Mouse (Mus musculus): ENCODE measurements around the gene Heatr6.

Gene Heatr6

DNA sequence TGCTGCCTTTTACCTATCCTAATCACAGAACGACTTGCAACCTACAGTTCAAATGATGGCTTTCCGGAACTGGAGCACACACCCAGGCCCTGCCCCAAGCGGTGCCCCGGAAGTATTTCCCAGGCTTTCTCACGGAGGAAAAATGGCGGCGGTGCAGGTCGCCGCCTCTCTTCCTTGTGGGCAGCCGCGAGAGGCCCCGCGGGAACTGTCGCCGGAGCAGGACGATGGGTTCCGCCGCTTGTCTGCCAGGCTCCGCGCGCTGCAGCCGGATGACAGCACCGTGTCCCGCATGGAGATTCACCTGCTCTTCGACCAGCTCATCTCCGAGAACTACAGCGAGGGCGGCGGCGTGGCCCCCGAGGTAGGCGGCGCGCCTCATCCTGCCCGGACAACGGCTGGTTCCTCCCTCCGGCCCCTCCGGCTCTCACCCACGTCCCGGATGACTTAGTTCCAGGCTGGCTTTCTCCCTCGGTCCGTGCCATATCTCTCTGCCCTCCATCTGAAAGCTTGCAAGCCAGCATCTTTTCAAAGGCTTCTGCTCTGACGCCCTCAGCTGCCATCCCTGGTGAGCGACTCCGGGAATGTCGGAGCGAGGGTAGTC is at the start of gene Heatr6:
Gene Heatr6, plus strand, starts transcription at position 116 of the 601 bp plus-strand sequence.
- DNase-seq (ENCODE audit: extremely low spot score, low read depth, low spot score), result peak; percentile 57

DNA sequence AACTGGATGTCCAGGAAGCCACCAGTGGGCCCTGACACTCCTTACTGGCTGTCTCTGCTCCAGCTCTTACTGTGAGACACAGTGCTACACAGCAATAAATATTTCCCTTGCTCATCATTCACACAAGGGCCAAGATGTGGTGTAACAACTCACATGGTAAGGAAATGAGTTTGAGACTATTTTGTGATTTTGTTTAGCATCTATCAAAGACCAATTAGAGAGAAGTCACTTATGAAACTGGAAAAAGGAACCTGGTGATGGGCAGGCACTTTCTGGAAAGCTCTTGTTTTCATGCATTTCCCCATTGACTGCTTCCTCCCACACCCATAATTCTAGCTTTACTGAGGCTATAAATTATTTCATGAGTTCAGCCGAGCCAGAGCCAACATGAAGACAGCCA is 49.8 kb upstream of the Heatr6 start, which contains the start of gene Wfdc17:
Gene Wfdc17, plus strand, starts transcription at position 287 of the 400 bp plus-strand sequence.
- no peak for DNase-seq (ENCODE audit: extremely low spot score, low read depth, low spot score)

- no peak for DNase-seq (ENCODE audit: extremely low spot score, low read depth, low spot score)
Measured at GRCm38 (mm10) chr11:83708715-83709114, 44.8 kb upstream of the Heatr6 start, which contains the start of gene Wfdc18. TSS of gene Wfdc18 (plus strand) at chr11:83709015.

- no peak for DNase-seq (ENCODE audit: extremely low spot score, low read depth, low spot score)
Measured at GRCm38 (mm10) chr11:83709683-83710082, 43.8 kb upstream of the Heatr6 start.

DNA sequence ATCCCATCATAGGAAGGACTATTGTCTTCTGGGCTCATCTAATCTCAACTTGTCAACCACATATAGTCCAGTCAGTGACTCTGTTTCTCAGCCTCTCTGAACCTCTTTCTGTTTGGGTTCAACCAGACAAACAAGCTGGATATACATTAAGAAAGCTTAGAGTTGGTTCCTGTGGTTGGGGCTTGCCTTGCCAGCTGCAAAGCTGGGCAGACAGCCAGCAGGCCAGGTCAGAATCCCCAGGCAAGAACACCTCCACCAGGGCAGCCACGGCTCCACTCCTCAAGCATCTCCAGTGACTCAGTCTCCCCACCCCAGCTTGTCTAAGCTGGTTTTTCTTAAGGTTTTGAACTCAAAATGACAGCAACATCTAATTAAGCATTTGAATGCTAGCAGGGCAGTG is 40.8 kb upstream of the Heatr6 start:
- DNase-seq (ENCODE audit: extremely low spot score, low read depth, low spot score), result no peak

GRCm38 (mm10) chr11:83713925-83714324 is 39.6 kb upstream of the Heatr6 start:
- DNase-seq (ENCODE audit: extremely low spot score, low read depth, low spot score), result no peak

- DNase-seq (ENCODE audit: extremely low spot score, low read depth, low spot score), result no peak
Measured at GRCm38 (mm10) chr11:83717042-83717665, 36.3 kb upstream of the Heatr6 start.

GRCm38 (mm10) chr11:83720766-83721165 is 32.7 kb upstream of the Heatr6 start:
- DNase-seq (ENCODE audit: extremely low spot score, low read depth, low spot score), result no peak

GRCm38 (mm10) chr11:83728757-83729432 is 24.6 kb upstream of the Heatr6 start:
- DNase-seq (ENCODE audit: extremely low spot score, low read depth, low spot score), result no peak

GRCm38 (mm10) chr11:83731116-83731515 is 22.4 kb upstream of the Heatr6 start:
- DNase-seq (ENCODE audit: extremely low spot score, low read depth, low spot score), result no peak

DNA sequence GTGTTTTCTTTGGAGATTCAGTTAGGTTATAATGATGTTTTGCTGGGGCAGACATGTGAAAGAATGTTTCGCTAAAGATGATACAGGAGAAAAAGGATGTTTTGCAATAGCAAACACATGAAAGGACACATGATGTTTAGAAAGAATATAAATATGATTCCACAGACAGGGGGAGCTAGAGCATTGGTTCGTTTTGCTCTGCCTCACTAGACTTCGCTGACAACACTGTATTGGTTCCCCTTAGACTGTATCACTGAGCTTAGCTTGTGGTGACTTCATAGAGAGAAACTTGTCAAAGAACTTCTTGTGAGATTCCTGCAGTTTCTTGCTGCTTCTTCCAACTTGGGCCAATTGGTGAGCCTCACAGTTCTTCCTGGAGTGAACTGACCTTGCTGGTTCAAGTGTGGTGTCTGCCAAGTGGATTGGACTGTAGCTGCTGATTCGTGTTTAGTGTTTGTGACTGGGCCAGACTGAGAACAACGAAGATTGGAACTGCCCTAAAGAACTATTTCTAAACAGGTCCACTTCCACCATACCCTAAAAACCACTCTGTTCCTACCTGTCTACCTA is 20.3 kb upstream of the Heatr6 start:
- DNase-seq (ENCODE audit: extremely low spot score, low read depth, low spot score), result no peak

- no peak for DNase-seq (ENCODE audit: extremely low spot score, low read depth, low spot score)
Measured at GRCm38 (mm10) chr11:83734215-83734614, 19.3 kb upstream of the Heatr6 start.

- DNase-seq (ENCODE audit: extremely low spot score, low read depth, low spot score), result no peak
Measured at GRCm38 (mm10) chr11:83735881-83736280, 17.6 kb upstream of the Heatr6 start.

DNA sequence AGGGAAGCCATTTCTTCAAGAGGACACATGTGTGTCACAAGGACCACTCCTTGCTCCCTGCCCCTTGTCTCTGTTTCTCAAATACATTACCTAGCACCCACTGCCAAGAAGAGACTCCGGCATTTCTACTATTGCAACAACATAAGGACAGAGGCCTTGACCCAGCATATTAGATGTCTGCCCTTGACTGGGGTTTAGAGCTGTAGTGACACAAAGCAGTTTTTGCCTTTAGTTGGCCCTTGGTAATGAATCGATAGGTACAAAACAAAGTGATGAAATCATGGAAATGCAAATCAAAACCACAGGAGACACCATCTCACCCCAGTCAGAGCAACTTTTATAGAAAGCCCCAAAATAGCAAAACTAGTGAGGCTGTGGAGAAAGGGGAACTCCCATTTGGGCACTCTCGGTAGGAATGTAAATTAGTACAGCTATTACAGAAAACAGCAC is 16.4 kb upstream of the Heatr6 start:
- DNase-seq (ENCODE audit: extremely low spot score, low read depth, low spot score), result no peak

GRCm38 (mm10) chr11:83739241-83739640 is 14.3 kb upstream of the Heatr6 start:
- DNase-seq (ENCODE audit: extremely low spot score, low read depth, low spot score), result peak; percentile 60

GRCm38 (mm10) chr11:83740443-83740991 is 13.0 kb upstream of the Heatr6 start:
- no peak for DNase-seq (ENCODE audit: extremely low spot score, low read depth, low spot score)

DNA sequence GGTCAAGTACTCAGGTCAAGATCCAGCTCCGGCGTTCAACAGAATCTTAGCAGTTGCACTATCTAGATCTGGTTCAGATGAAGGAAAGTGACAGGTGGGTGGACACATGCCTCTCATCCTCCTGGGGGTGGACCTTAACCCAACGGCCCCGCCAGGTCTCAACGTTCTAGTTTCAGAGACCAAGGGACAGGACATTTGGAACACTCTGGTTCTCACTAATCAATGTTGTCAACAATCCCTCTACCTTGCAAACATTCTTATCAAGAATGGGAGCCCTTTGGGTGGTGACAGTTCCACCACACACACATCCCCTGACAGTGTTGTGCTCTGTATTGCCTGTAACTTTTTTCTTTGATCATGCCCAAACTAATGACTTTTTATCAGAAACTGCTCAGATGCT is 11.7 kb upstream of the Heatr6 start:
- DNase-seq (ENCODE audit: extremely low spot score, low read depth, low spot score), result no peak

DNA sequence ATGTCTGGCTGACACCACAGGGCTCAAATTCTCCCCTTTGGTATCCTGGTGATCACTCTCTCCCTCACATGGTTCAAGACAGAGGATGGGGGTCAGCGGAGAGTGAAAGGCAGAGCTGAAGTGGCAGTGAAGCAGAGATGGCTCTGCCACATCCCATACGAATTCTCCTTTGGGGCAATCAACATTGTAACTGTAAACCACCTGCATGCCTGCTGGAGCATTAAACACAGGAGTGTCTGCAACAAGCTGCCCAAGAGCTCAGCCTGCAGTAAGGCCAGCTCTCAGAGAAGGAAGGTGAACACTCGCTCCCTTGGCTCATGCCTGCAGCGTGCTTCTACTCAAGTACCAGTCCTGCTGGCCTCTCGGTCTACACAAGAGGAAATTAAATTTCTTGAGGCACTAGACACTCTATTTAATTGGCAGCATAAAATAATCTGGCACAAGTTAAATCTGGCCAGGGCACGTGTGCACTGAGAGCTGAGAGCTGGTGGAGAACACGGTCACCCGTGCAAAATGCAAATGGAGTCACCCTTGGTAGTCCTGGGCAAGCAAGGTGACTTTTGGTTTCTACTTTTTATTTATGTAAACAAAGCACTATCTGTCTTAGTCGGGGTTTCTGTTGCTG is 10.7 kb upstream of the Heatr6 start:
- no peak for DNase-seq (ENCODE audit: extremely low spot score, low read depth, low spot score)

DNA sequence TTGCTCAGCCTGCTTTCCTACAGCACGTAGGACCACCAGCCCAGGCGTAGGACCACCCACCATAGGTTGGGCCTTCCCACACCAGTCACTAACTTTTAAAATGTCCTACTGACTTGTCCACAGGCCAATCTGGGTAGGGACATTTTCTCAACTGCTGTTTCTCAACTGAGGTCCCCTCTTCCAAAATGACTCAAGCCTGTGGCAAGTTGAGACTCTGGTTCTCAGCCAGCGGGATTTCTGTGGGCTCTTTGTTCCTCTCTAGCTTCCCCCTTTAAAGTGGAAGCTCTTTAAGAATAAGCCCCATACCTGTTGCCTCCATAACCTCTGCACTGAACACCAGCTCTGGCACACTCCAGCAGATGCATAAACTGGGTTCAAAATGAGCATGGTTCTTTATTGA is 10.0 kb upstream of the Heatr6 start:
- no peak for DNase-seq (ENCODE audit: extremely low spot score, low read depth, low spot score)

DNA sequence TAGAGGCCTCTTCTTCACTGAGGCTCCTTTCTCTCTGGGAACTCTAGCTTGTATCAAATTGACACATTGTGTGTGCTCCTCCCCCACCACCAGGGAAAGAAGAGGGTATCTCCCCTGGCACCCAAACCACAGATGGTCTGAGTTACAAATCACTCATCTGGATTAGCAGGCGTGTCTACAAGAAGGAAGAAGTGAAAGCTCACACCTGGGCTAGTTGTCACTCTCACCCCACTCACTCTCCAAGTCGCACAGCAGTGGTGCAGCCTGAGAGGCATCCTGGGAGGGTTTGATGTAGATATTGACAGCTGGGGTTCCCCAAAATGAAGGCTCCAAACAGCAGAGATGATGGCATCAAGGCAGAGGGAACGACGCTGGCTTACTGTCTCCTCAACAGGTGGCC is 7.3 kb upstream of the Heatr6 start:
- no peak for DNase-seq (ENCODE audit: extremely low spot score, low read depth, low spot score)

- no peak for DNase-seq (ENCODE audit: extremely low spot score, low read depth, low spot score)
Measured at GRCm38 (mm10) chr11:83746681-83747080, 6.8 kb upstream of the Heatr6 start, which contains the start of gene Wfdc21. TSS of gene Wfdc21 (plus strand) at chr11:83746940.

All from hindlimb bud, embryonic 11.5 days (tissue).